Mouse (Mus musculus) thymus, adult 2 months (tissue): ENCODE measurements around the gene Phxr2. TPM values are rescaled to one million over a fixed set of nuclear protein-coding genes. Genes with fewer than 3 reads are reported as not detected.

Experiments
- DNase-seq: peaks from one replicate; pipeline ENCODE4 v3.0.0; 2021
- H3K27ac ChIP-seq: fragments of 200-500 bp; 2 replicates; pipeline ENCODE4 v1.5.1; 2012; ENCODE audit warnings: low read length, control low read depth; ENCODE audit not compliant: control insufficient read depth, insufficient read depth
- H3K27me3 ChIP-seq: fragments of 200-500 bp; 2 replicates; pipeline ENCODE4 v1.6.1; 2012; ENCODE audit warnings: mild to moderate bottlenecking, low read length, moderate library complexity, mixed read lengths; ENCODE audit not compliant: control insufficient read depth, insufficient read depth
- H3K36me3 ChIP-seq: fragments of 200-500 bp; 2 replicates; pipeline ENCODE4 v1.6.1; 2012; ENCODE audit warnings: mild to moderate bottlenecking, low read length, moderate library complexity; ENCODE audit not compliant: control insufficient read depth, insufficient read depth
- H3K4me1 ChIP-seq: fragments of 200-500 bp; replicated peaks from 2 replicates; pipeline ENCODE4 v1.6.1; 2012; ENCODE audit warnings: low read length; ENCODE audit not compliant: control insufficient read depth, insufficient read depth
- H3K4me3 ChIP-seq: fragments of 200-500 bp; 2 replicates; pipeline ENCODE4 v1.5.1; 2012; ENCODE audit warnings: mild to moderate bottlenecking, low read length, control low read depth, moderate library complexity; ENCODE audit not compliant: control insufficient read depth, insufficient read depth
- CTCF ChIP-seq: fragments of 200-500 bp; IDR thresholded peaks from 2 replicates; pipeline ENCODE4 v1.5.1; 2012; ENCODE audit warnings: mild to moderate bottlenecking, control low read depth, low read length, moderate library complexity, borderline replicate concordance; ENCODE audit not compliant: control insufficient read depth, poor library complexity, insufficient read depth; ENCODE audit errors: extremely low read depth
- POLR2A ChIP-seq: fragments of 200-500 bp; IDR thresholded peaks from 2 replicates; pipeline ENCODE4 v1.6.1; 2012; ENCODE audit warnings: mild to moderate bottlenecking, low read length, control low read depth, moderate library complexity; ENCODE audit not compliant: control insufficient read depth, poor library complexity, insufficient read depth; ENCODE audit errors: extremely low read depth
- WGBS: fragments of 180-500 bp; shearing (Covaris S2); methylation state at CpG from one replicate; pipeline ENCODE4 v1.1.7; 2018; 5-methylcytosine and 5-hydroxymethylcytosine counted together
- polyA plus RNA-seq: library from polyadenylated mRNA; depleted of rRNA; stranded (reverse); fragments of >200 nt; gene quantifications from 2 replicates; pipeline ENCODE4 v1.2.3, GENCODE M21; 2012

Gene Phxr2
- polyA plus RNA-seq, 1 experiment: 0.74 TPM

DNA sequence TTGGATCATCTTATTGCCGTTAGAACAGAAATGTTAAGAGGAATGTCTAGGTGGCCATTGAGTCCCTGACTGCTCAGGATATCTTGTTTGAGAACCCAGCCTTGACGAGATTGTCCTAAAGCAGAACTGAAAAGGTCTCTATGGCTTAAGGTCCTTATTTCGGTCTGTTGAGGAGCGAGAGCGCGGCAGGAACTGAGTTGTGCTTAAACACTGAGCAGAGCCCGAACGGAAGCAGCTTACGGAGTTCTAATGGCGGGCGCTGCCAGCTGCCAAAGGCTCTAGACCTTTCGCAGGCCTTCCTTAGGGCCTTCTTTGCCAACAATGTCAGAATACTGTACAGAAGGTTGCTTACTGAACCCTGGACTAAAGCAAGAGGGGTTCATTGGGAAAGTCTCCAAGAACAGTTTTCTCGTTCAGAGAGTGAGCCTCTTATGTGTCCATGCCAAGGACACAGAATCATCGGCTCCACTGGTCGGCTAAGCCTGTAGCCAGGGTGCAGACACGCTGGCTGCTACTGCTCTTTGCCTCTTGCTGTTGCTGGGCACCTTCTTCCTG, 7.3 kb upstream of the Phxr2 start:
- TF ChIP-seq POLR2A (no peak), CTCF (no peak)
- Histone ChIP-seq H3K27me3 (no peaks in the 10 kb centered on the region), H3K36me3 (no peaks in the 10 kb centered on the region), H3K27ac (peak overlapping the region; percentile 6; the same call in 1 of the 2 replicates), H3K4me1 (peaks cover 45% of the 10 kb centered on the region), H3K4me3 (no peak overlapping the region)
- WGBS: 98% methylated on average over 16 of the region's 16 CpGs
- DNase-seq: no peak

DNA sequence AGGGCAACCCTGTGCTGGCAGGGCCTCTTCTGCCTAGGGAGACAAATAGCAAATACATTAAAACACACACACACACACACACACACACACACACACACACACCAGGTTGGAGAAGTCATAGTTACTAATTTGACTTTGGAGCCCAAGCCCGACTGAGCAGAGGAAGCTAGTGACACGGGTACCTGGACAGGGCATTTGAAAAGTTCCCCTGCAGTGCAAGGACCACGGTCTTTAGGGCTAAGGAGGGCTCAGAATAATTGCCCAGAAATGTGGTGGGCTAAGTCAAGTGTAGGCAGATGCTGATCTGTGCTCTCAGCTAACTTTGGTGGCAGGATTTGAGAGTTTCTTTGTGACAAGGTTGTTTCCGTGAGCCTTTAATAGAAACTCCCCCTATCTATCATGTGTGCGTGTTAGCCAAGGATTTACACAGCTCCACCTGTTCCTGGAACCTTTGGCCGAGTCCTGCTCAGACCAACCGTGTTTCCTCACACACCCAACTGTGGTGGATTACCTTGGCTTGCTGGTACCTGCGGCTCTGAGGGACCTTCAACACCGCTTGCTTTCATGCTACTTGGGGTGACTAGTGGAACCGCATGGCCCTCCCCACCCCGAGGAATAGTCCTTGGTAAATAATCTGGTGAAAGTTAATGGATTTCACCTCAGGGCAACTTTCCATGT, 6.6 kb upstream of the Phxr2 start:
- Histone ChIP-seq H3K27ac (peak overlapping the region; percentile 94), H3K36me3 (no peaks in the 10 kb centered on the region), H3K27me3 (no peaks in the 10 kb centered on the region), H3K4me1 (peaks cover 52% of the 10 kb centered on the region), H3K4me3 (no peak overlapping the region)
- WGBS: 80% methylated on average over 11 of the region's 11 CpGs
- no peak for DNase-seq
- no peak; the same call in 1 of the 2 replicates for TF ChIP-seq POLR2A
- TF ChIP-seq CTCF: no peak

DNA sequence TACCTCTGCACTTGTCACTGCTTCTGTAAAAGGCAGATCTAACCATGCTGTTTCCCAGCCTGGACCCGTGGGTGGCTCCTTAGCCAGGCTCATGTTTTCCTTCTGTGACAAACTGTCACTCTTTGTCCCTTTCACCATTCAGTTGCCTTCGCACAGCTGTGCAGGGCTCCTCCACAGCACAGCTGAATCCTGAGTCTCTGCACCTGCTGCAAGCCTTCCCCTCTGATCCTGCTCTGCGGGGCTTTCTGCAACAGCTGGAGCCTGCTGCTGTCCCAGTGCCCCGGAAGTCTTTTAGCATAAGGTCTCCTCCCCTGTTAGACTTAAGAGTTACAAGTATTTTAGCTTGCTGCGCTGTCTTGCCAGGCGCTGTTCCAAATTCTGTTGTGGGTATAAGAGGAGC, 6.1 kb upstream of the Phxr2 start:
- Histone ChIP-seq H3K27me3 (no peaks in the 10 kb centered on the region), H3K4me3 (peak overlapping the region; percentile 50), H3K27ac (peak overlapping the region; percentile 98), H3K36me3 (no peaks in the 10 kb centered on the region), H3K4me1 (peaks cover 55% of the 10 kb centered on the region)
- WGBS: 6% methylated on average over 6 of the region's 6 CpGs
- peak; percentile 84 for DNase-seq
- TF ChIP-seq POLR2A (peak; percentile 70), CTCF (no peak)

DNA sequence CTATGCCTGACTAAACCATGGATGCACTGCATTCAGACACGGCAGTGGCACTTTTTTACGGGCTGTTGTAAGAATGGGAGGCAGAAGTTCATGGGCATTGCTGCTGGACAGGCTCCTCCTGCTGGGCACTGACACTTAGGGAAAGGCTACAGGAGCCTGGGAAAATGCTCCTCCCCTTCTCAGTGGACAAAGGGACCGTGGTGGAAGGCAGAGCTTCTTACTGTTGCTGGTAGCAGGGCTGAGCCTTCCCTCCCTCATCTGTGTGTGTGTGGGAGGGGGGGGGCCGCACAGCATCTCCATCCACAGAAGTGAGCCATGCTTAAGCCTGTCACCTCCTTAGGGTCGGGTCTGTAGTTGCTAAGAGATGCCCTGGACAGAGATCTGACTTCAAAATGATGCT, 5.2 kb upstream of the Phxr2 start:
- Histone ChIP-seq H3K4me3 (peak overlapping the region; percentile 50), H3K27me3 (no peaks in the 10 kb centered on the region), H3K36me3 (no peaks in the 10 kb centered on the region), H3K4me1 (peaks cover 62% of the 10 kb centered on the region), H3K27ac (peak overlapping the region; percentile 98)
- TF ChIP-seq CTCF (no peak), POLR2A (no peak)
- 49% methylated on average over 5 of the region's 5 CpGs for WGBS
- no peak for DNase-seq

DNA sequence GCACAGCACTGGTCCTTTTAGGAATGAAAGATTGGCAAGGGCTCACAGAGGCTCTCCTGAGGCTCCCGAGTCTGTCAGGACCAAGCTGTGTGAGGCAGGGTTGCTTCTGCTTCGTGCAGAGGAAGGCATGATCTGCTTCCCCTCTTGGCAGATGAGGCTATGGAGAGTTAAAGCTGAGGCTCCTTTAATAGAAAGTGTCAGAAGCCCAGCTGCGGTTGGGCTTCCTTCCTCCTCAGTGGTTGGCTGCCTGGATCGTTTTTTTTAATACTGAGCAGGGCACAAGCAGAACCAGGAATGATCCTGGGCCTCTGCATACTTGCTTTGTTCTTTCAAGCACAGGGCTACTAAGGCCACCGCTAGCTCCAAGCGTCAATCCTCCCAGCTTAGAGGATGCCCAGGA, 4.5 kb upstream of the Phxr2 start:
- WGBS: 22% methylated on average over 6 of the region's 6 CpGs
- TF ChIP-seq POLR2A (no peak), CTCF (no peak)
- no peaks in the 10 kb centered on the region for H3K36me3 ChIP-seq
- DNase-seq: no peak
- peak overlapping the region; percentile 50 for H3K4me3 ChIP-seq
- H3K27ac ChIP-seq: peak overlapping the region; percentile 98
- no peaks in the 10 kb centered on the region for H3K27me3 ChIP-seq
- peaks cover 64% of the 10 kb centered on the region for H3K4me1 ChIP-seq

DNA sequence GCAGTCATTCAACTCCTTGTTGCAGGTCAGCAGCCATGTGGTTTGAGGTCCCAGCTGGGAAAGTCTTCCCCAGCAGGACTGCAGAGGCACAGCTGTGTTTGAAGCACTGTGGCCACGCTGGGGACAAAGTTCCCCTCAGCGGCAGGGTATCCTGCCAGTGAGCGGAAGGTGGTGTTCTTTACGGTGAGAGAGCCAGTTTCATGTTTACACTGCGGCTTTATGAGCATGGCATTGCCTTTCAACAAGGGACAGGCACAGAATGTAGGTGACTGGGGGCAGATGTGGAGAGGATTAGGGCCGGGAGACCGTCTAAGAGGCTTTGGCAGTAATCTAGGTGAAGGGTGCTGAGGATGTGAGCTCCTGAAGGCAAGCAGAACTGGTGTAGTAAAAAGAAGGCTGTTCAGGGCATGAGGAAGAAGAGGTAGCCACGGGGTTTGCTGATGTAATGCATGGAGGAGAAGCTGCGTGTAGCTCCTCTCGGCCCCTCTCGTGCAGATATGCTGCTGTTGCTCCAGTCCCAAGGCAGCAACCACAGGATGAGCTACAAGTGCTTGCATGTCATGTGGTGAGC, 1.7 kb upstream of the Phxr2 start:
- Histone ChIP-seq H3K4me1 (peaks cover 54% of the 10 kb centered on the region), H3K27me3 (no peaks in the 10 kb centered on the region), H3K4me3 (peak overlapping the region; percentile 21), H3K36me3 (no peaks in the 10 kb centered on the region), H3K27ac (peak overlapping the region; percentile 97)
- TF ChIP-seq POLR2A (0 out of 2 replicates have a peak, but pooled peaks have one; percentile 10), CTCF (0 out of 2 replicates have a peak, but pooled peaks have one; percentile 6)
- peak; percentile 62 for DNase-seq
- 1% methylated on average over 11 of the region's 11 CpGs for WGBS
